Mouse (Mus musculus) cerebellum, adult 11 months (tissue): Measurements from ENCODE around the gene Bloc1s6.

Experiments used
- DNase-seq: peaks from one replicate; pipeline ENCODE4 v3.0.0; 2022

Bloc1s6 gene

GRCm38 (mm10) chr2:122765071-122765793 lies 26.9 kb downstream of the Bloc1s6 start, which contains the start of gene Sqor:
Gene Sqor (plus strand): TSS chr2:122765237.
- peak; percentile 53 for DNase-seq

GRCm38 (mm10) chr2:122765794-122766145 lies 27.5 kb downstream of the Bloc1s6 start:
- no peak for DNase-seq

GRCm38 (mm10) chr2:122771002-122771401 lies 32.7 kb downstream of the Bloc1s6 start:
- DNase-seq = no peak

DNA sequence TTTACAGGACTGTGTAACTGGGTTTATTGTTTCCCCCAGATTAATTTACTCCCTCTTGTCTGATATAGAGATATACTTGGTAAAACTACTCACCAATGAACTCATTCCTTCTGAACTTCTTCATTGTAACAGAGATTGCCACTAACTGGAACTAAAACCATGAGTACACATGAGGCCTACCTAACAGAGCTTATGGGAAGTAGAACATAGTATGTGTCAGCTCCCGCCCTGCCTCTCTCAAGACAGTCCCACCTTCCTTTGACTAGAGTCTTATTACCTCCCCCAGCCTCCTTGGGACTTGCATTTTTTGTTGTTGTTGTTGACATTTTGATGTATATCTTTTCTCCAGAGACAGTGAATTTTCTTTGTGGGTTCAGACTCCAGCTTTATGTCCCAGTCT lies 34.6 kb downstream of the Bloc1s6 start:
- DNase-seq = no peak

GRCm38 (mm10) chr2:122775491-122775890 lies 37.2 kb downstream of the Bloc1s6 start:
- no peak for DNase-seq

DNA sequence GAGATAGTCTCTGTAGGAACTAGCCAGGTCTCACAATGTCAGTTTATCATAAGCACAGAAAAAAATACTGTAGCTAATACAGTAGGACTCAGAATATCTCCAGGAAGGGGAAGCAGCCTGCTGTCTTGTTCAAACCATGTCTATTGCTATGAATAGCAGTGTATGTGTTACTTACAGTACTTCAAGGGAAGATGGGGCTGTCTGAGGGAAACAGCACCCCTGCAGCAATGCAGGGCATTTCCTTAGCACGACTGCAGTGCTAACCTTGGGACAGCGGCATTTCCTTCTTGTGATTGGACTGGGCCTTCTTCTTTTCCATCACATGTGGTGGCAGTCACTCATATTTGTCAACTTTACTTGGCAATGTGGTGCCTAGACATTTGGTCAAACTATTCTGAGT lies 38.5 kb downstream of the Bloc1s6 start:
- DNase-seq = no peak

GRCm38 (mm10) chr2:122779967-122780366 lies 41.7 kb downstream of the Bloc1s6 start:
- DNase-seq = no peak

- DNase-seq = no peak
Measured at GRCm38 (mm10) chr2:122780447-122780846, 42.1 kb downstream of the Bloc1s6 start.

DNA sequence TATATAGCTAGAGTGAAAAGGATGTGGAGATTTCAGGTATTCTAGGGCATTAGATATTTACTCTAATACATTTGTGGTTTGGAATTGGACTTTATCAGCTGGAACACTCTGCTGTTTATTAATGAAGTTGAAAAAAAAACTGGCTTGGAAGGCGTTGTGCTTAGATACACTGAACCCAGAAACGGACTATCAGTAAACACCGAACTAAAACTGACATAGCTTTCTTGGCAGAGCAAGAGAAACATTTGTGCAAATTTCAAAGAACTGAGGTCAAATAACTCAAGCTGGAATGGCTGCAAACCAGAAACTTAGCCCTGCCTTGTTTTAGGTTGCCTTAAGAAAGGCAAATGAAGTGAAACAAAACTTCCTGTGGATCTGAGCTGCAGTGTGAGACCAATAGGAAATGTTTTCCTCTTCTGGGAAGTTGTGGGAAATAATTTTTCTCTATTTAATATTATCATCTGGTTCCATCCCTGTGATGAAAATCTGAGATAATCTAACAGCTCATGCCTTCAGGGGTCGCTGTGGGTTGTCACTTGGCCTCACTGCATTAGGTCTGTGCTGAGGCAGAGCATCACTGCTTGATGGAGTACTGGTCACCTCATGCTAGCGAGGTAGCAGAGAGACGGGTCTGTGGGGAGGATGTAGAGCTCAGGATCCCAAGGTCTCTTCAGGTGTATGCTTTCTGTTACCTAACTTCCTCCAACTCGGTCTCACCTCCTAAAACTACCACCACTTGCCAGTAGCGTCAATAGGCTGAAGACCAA lies 43.5 kb downstream of the Bloc1s6 start:
- no peak for DNase-seq

DNA sequence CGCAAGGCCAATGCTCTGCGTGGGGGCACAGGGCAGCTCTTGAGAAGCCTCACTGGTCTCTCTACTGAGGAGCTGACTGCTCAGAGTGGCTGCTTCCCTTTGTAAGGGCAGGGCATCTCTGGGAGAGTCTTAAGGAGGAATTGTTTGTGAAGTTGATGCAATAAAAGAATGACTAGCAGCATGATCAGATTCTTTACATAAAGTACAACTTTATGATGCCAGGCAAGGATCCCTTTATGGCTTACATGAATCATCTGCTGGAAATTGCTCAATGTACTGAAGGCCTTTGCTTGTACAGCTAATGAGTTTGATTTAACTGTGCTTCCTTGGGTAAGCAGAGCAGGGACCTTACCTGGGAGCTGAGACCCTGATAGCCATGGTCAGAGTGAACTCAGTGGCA lies 45.4 kb downstream of the Bloc1s6 start:
- DNase-seq = no peak

DNA sequence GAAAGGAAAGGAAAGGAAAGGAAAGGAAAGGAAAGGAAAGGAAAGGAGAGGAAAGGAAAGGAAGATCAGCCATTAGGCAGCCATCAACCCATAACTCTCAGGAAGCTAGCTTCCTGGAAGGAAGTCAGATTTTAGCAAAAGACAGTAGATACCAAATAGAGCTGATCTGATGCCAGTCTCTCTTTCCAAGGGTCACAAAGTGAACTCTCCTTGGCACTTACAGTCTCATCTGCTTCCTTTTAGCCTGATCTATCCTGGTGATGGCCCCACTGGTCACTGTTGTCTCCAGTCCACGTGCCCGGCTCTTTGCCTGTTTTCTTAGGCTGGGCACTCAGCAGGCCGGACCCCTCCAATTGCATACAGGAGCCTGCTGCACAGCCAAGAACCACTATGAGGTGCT lies 46.4 kb downstream of the Bloc1s6 start:
- no peak for DNase-seq

DNA sequence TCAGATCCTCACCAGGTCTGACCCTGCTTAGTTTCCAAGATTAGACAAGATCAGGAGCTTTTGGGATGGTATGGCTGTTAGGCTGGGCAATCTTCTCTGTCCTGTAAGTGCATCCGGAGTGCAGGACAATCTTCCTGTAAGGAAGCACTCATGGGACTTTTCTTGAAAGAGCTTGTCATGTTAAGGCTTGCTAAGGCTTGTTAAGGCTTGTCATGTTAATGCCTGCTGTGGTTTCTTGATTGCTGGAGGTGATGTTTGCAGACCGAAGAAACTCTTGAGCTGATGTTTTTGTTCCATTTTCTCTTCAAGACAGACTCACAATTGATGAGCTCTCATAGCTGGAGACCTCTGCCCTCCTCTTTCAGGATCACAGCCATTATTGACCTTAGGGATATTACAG lies 47.9 kb downstream of the Bloc1s6 start:
- DNase-seq = no peak

- DNase-seq = no peak
Measured at GRCm38 (mm10) chr2:122789311-122789710, 51.0 kb downstream of the Bloc1s6 start.

DNA sequence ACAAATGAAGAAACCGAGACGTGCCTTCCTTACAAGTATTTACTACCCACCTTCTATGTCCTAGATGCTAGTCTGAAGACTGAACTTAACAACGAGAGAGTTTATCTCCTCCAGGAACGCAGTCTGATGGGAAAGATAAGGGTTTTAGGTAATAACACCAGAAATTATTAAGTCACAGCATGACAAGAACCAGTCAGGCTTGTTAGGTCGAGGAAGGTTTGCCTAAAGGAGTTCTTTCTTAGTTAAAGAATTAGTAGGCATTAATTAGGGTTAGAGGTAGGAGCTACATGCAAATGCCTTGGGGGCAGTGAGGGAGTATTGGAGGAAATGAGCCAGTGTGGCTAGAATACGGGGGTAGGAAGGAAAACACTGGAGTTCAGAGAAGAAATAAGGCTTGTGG lies 51.4 kb downstream of the Bloc1s6 start:
- DNase-seq = no peak
